Mouse (Mus musculus) forebrain, embryonic 14.5 days (tissue): ENCODE results near the gene Ccdc173. TPM values are rescaled to one million over a fixed set of nuclear protein-coding genes. Genes with fewer than 3 reads are reported as not detected.

ENCODE experiments used
- ATAC-seq: fragments of 200-750 bp; cut with Nextera tagmentation; 2 replicates; pipeline ENCODE4 v1.8.0; 2017; ENCODE audit warnings: mild to moderate bottlenecking, moderate library complexity
- DNase-seq: peaks from one replicate; pipeline ENCODE4 v3.0.0-alpha.2; 2015; ENCODE audit warnings: low spot score
- H3K27ac ChIP-seq: fragments of 300-500 bp; sonication (generic); 2 replicates; pipeline ENCODE4 v1.5.1; 2014; ENCODE audit warnings: low read depth, mild to moderate bottlenecking, control low read depth, low read length, moderate library complexity
- H3K27me3 ChIP-seq: fragments of 300-500 bp; sonication (generic); replicated peaks from 2 replicates; pipeline ENCODE4 v1.6.1; 2014; ENCODE audit warnings: low read length, control low read depth, mixed read lengths; ENCODE audit not compliant: control insufficient read depth, insufficient read depth
- H3K36me3 ChIP-seq: fragments of 300-500 bp; sonication (generic); 2 replicates; pipeline ENCODE4 v1.6.1; 2014; ENCODE audit warnings: low read length, control low read depth; ENCODE audit not compliant: control insufficient read depth, insufficient read depth
- H3K4me1 ChIP-seq: fragments of 300-500 bp; sonication (generic); 2 replicates; pipeline ENCODE4 v1.6.1; 2014; ENCODE audit warnings: antibody characterized with exemption, low read length, control low read depth; ENCODE audit not compliant: control insufficient read depth, insufficient read depth
- H3K4me2 ChIP-seq: fragments of 300-500 bp; sonication (generic); 2 replicates; pipeline ENCODE4 v1.6.1; 2014; ENCODE audit warnings: mild to moderate bottlenecking, control low read depth, low read length
- H3K4me3 ChIP-seq: fragments of 300-500 bp; sonication (generic); 2 replicates; pipeline ENCODE4 v1.5.1; 2014; ENCODE audit warnings: low read depth, low read length, control low read depth
- H3K9ac ChIP-seq: fragments of 300-500 bp; sonication (generic); 2 replicates; pipeline ENCODE4 v1.6.1; 2014; ENCODE audit warnings: mild to moderate bottlenecking, low read length, control low read depth, moderate library complexity
- H3K9me3 ChIP-seq: fragments of 300-500 bp; sonication (generic); replicated peaks from 2 replicates; pipeline ENCODE4 v1.6.1; 2016; ENCODE audit warnings: low read length, control low read depth, mixed read lengths; ENCODE audit not compliant: control insufficient read depth
- WGBS: fragments of 180-500 bp; shearing (Covaris S2); extraction: QIAGEN DNeasy Blood & Tissue Kit; methylation state at CpG from one replicate; pipeline ENCODE4 v1.1.7; 2014; 5-methylcytosine and 5-hydroxymethylcytosine counted together
- polyA plus RNA-seq: library from polyadenylated mRNA; unstranded; fragments of >200 nt; fragmentation: Nextera tagmentation; extraction: Ambion mirVana; gene quantifications from 2 replicates; pipeline ENCODE4 v1.2.1, GENCODE M21; 2014

The Ccdc173 gene
- polyA plus RNA-seq, 1 experiment from 2014 or later: 2.3 TPM

DNA sequence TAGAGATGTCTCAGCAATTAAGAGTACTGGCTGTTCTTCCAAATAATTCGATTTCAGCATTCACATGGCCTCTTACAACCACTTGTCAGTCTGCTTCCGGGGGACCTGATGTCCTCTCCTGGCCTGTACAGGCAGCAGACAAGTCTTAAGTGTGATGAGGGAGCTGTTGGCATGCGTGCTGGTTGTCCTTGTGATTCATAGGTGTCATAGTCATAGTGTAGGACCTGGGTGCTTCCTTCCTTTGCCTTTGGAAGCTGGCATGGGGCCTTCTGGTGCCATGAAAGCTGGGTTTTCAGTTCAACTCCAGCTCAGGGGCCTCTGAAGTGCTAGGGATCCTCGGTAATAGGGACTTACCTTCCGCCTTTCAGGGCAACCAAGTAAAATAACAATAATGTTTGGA, 75.2 kb downstream of the Ccdc173 start:
- DNase-seq: no peak

DNA sequence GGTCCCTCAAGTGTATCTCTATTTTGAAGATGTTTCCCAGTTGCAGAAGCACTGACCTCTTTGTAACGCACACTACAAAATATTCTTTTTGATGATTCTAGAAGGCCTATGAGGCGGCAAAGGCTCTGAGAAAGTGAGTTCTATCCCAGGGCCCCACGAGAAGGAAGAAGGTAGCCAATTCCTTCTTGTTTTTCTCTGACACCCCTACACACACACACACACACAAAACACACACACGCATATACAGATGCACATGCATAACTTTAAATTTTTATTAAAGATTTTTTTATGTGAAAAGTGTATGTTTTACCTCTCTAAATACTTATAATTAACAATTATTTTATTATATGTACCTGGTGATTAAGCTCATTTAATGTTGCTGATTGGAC, 75.8 kb downstream of the Ccdc173 start:
- Histone ChIP-seq H3K4me1 (peaks cover 9% of the 10 kb centered on the region), H3K4me3 (peak overlapping the region; percentile 81), H3K27ac (no peak overlapping the region), H3K9me3 (no peaks in the 10 kb centered on the region), H3K36me3 (peaks cover 5% of the 10 kb centered on the region; the same call in 1 of the 2 replicates), H3K4me2 (peak overlapping the region; percentile 80), H3K9ac (no peak overlapping the region), H3K27me3 (no peaks in the 10 kb centered on the region)
- DNase-seq (no peak), ATAC-seq (no peak; the same call in 1 of the 2 replicates)
- 32% methylated on average over 4 of the region's 4 CpGs for WGBS

More for the DNA sequence above, 75.2 kb downstream of the Ccdc173 start:
- no peak overlapping the region for H3K27ac ChIP-seq
- no peak for ATAC-seq
- 82% methylated on average over 5 of the region's 5 CpGs for WGBS
- H3K36me3 ChIP-seq: peaks cover 5% of the 10 kb centered on the region; the same call in 1 of the 2 replicates
- no peaks in the 10 kb centered on the region for H3K27me3 ChIP-seq
- H3K4me3 ChIP-seq: no peak overlapping the region
- no peak overlapping the region for H3K4me2 ChIP-seq
- H3K9me3 ChIP-seq: no peaks in the 10 kb centered on the region
- H3K4me1 ChIP-seq: peaks cover 9% of the 10 kb centered on the region
- no peak overlapping the region for H3K9ac ChIP-seq

DNA sequence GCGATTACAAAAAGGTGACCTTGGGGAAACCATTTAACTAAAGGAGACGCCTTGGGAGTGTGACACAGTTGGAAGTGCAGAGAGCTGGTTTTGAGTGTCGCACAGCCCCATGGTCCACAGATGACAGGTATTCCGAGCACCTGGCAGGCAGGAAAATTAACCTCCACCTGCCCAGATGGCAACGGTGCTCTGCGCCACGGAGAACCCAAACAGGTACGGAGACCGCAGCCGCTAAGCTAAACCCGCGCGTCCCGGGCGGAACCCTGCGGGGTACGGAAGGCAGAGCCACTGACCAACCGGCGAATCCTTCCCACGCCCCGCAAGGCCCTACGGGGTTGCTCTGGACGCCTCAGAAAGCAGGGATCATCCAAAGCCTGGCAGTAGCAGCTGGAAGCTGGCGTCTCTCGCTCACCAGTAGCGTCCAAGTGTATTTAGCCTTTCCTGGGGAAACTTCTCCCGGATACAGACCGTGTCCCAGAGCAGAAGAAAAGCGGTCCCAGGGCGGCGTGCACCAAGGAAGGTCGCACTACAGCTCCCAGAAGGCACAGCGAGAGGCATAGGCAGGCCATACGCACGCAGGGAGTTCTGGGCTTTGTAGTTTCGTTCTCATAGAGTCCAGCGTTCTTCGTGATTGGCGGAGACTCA, 76.3 kb downstream of the Ccdc173 start, which contains the start of gene Fastkd1:
Fastkd1 (minus strand) TSS at position 536 of the 645 bp plus-strand sequence.
- WGBS: under 1% methylated on average over 39 of the region's 39 CpGs
- peaks cover 5% of the 10 kb centered on the region; the same call in 1 of the 2 replicates for H3K36me3 ChIP-seq
- H3K4me2 ChIP-seq: peak within 1 kb of the TSS; percentile 80
- H3K4me1 ChIP-seq: peaks cover 9% of the 10 kb centered on the region
- peak; percentile 100 for ATAC-seq
- DNase-seq: peak; percentile 96
- H3K27me3 ChIP-seq: no peaks in the 10 kb centered on the region
- peak within 1 kb of the TSS; percentile 80 for H3K9ac ChIP-seq
- H3K4me3 ChIP-seq: peak within 1 kb of the TSS; percentile 81
- H3K9me3 ChIP-seq: no peaks in the 10 kb centered on the region
- no peak within 1 kb of the TSS for H3K27ac ChIP-seq

DNA sequence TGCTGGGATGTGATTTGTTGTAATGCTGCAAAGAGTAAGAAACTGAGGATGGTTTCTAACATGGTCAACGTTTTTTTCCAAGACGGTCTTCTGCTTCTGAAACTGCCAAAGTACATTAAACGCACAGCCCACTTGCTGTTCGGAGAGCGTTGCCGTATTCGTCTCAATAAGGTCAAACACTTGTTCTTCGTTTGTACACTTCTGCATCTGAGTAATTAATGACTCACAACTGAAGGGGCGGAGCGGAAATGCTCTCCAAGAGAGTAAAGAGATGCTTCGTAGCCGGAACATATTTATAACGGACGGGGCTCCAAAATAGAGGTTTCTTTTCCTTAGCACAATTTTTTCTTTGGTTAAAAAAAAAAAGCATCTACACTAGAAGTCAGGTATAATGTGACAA, 77.2 kb downstream of the Ccdc173 start:
- no peak overlapping the region for H3K27ac ChIP-seq
- peaks cover 9% of the 10 kb centered on the region for H3K4me1 ChIP-seq
- peak overlapping the region; percentile 80 for H3K4me2 ChIP-seq
- H3K4me3 ChIP-seq: no peak overlapping the region
- H3K27me3 ChIP-seq: no peaks in the 10 kb centered on the region
- 76% methylated on average over 14 of the region's 14 CpGs for WGBS
- no peak for ATAC-seq
- no peak for DNase-seq
- H3K36me3 ChIP-seq: peaks cover 8% of the 10 kb centered on the region
- no peaks in the 10 kb centered on the region for H3K9me3 ChIP-seq
- H3K9ac ChIP-seq: no peak overlapping the region

Other genes with a start within 250 kb of the Ccdc173 start
- 0.66 and 0.74 TPM in 2 replicates for gene Lrp2, start 203.5 kb downstream of the Ccdc173 start, polyA plus RNA-seq
- 17.2 and 18.2 TPM in 2 replicates for gene Bbs5, start 142.4 kb downstream of the Ccdc173 start, polyA plus RNA-seq
- 0.11 and 0.13 TPM in 2 replicates for gene Klhl41, start 119.5 kb downstream of the Ccdc173 start, polyA plus RNA-seq
- 13.7 and 16.8 TPM in 2 replicates for gene Fastkd1, start 76.1 kb downstream of the Ccdc173 start, polyA plus RNA-seq
- 77.8 and 83.6 TPM in 2 replicates for gene Ppig, start 67.0 kb downstream of the Ccdc173 start, polyA plus RNA-seq
- gene Phospho2, start within 50 bp of the Ccdc173 start, polyA plus RNA-seq: 43.1 and 45.4 TPM in 2 replicates
- 36.7 and 54.1 TPM in 2 replicates for gene Klhl23, start 32.4 kb upstream of the Ccdc173 start, polyA plus RNA-seq
- gene Ssb, start 72.0 kb upstream of the Ccdc173 start, polyA plus RNA-seq: 298 and 301 TPM in 2 replicates
- gene Mettl5, start 96.0 kb upstream of the Ccdc173 start, polyA plus RNA-seq: 31.1 and 34.2 TPM in 2 replicates
- gene Ubr3, start 107.7 kb upstream of the Ccdc173 start, polyA plus RNA-seq: 12.3 and 13.4 TPM in 2 replicates
- 0.09 and 0.17 TPM in 2 replicates for gene Myo3b, start 249.6 kb upstream of the Ccdc173 start, polyA plus RNA-seq